8 mouse cellular contexts compared by ENCODE assay signal in the genomic region with DNA sequence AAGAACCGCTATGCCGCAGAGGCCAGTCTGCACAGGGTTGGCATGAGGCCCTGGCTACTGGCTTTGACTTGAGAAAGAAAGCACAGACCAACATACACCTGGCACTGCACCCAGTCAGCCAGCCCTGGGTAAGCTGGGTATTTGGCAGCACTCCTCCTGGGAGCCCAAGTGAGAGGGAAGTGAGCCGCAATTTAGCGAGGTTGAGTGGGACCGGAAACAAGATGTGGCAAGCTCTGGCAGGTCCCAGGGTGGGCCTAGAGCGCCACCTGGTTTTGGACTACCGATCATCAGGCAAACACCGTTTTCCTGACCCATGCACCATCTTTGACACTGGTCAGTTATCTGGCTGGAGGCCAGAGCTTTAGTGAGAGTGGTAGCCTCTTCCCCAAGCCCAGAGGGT. TPM values are rescaled to one million over a fixed set of nuclear protein-coding genes. Genes with fewer than 3 reads are reported as not detected.
DNase-seq lines count a peak whose midpoint lies in the region; ATAC-seq and TF ChIP-seq lines count a peak whose summit lies in the region.

No protein-coding gene starts in this region.

- no peaks in the 10 kb centered on the region for H3K27me3 ChIP-seq in hindbrain, embryonic 14.5 days (ENCODE audit: control insufficient read depth, insufficient read depth, low read length)

- H3K9me3 ChIP-seq in hindbrain, embryonic 14.5 days (ENCODE audit: control insufficient read depth, low read length): no peaks in the 10 kb centered on the region

- DNase-seq in NIH3T3 (ENCODE audit: low read depth): peak; percentile 59
- DNase-seq in cerebellum, adult 18-20 months: peak; percentile 60 to 61
- peak; percentile 18 for DNase-seq in forelimb bud, embryonic 11.5 days (ENCODE audit: low read depth, low spot score)
- DNase-seq in hindbrain, embryonic 14.5 days (ENCODE audit: low spot score): no peak
- peak in 1 of 2 experiments; percentile 26 for DNase-seq in left cerebral cortex, adult 2 months (ENCODE audit: extremely low spot score in 1 of 2, low spot score in 2 of 2)
- DNase-seq in retina, postnatal 7 days (ENCODE audit: low read depth, low spot score): peak; percentile 13
- DNase-seq in c-Kit-positive CD71-positive TER-119-positive erythroid progenitor cells, embryonic 14.5 days (ENCODE audit: low spot score): no peak

- WGBS in hindbrain, embryonic 14.5 days: 33% methylated on average over 8 of the region's 8 CpGs

- intact Hi-C loops in left cerebral cortex, adult 2 months (cut with DNase I): loop anchor here (2.0 kb wide), 1 partner anchor 153 kb away; no protein-coding TSS in a partner anchor

- H3K36me3 ChIP-seq in hindbrain, embryonic 14.5 days (replicated peaks; ENCODE audit: control insufficient read depth, insufficient read depth): no peaks in the 10 kb centered on the region

- no peak overlapping the region for H3K27ac ChIP-seq in hindbrain, embryonic 14.5 days
- H3K27ac ChIP-seq in left cerebral cortex, adult 2 months: no peak overlapping the region

- ATAC-seq in hindbrain, embryonic 14.5 days (ENCODE audit: low FRiP score): peak; percentile 17; the same call in 1 of the 2 replicates
- peak; percentile 88 for ATAC-seq in megakaryocyte, adult 5-6 weeks (ENCODE audit: poor library complexity, severe bottlenecking)

- no peak overlapping the region for H3K4me3 ChIP-seq in hindbrain, embryonic 14.5 days (replicated peaks; ENCODE audit: low read length)
- no peak overlapping the region for H3K4me3 ChIP-seq in left cerebral cortex, adult 2 months

- H3K4me1 ChIP-seq in hindbrain, embryonic 14.5 days (replicated peaks; ENCODE audit: control insufficient read depth, insufficient read depth, low read length): 0 out of 2 replicates have a peak, but pooled peaks cover 4% of the 10 kb centered on the region

- peak; percentile 58 for TF ChIP-seq CTCF in left cerebral cortex, adult 2 months (IDR thresholded peaks at IDR 0.05)

- no peak overlapping the region for H3K9ac ChIP-seq in hindbrain, embryonic 14.5 days

- no peak overlapping the region for H3K4me2 ChIP-seq in hindbrain, embryonic 14.5 days (replicated peaks)

RNA-seq across cellular contexts. Expression of a gene that starts 38.7 kb away (rescaled TPM):
- polyA plus RNA-seq in hindbrain, embryonic 14.5 days (2014; fragmentation: Nextera tagmentation; extraction: Ambion mirVana): 30.5 and 37.5 TPM in 2 replicates
- total RNA-seq in left cerebral cortex, adult 2 months (2021): 10 to 100 TPM; 12.6 to 15.9 TPM
- total RNA-seq in megakaryocyte, adult 5-6 weeks (2015): 457 and 500 TPM in 2 replicates
- 415 and 440 TPM in 2 replicates for total RNA-seq in megakaryocyte, adult 5-6 weeks (2017)

Comparison
In these comparisons a context has a peak if more than half of its experiments do, and no peak if none do; other contexts are left out.
1. DNase-seq: peak in NIH3T3 (single experiment), cerebellum, adult 18-20 months (2 of 2), forelimb bud, embryonic 11.5 days (single experiment) and retina, postnatal 7 days (single experiment); none in hindbrain, embryonic 14.5 days (single experiment) and c-Kit-positive CD71-positive TER-119-positive erythroid progenitor cells, embryonic 14.5 days (single experiment).
2. RNA of a gene that starts 38.7 kb away (total RNA-seq): 415 to 500 TPM in megakaryocyte, adult 5-6 weeks; 12.6 to 15.9 TPM in left cerebral cortex, adult 2 months; every median in the first group is over 10 times any median in the second.